Mouse (Mus musculus): Measurements from ENCODE around the gene Irgc1. TPM values are rescaled to one million over a fixed set of nuclear protein-coding genes. Genes with fewer than 3 reads are reported as not detected.

Gene Irgc1
- polyA plus RNA-seq, 1 experiment, result 19.9 TPM

DNA sequence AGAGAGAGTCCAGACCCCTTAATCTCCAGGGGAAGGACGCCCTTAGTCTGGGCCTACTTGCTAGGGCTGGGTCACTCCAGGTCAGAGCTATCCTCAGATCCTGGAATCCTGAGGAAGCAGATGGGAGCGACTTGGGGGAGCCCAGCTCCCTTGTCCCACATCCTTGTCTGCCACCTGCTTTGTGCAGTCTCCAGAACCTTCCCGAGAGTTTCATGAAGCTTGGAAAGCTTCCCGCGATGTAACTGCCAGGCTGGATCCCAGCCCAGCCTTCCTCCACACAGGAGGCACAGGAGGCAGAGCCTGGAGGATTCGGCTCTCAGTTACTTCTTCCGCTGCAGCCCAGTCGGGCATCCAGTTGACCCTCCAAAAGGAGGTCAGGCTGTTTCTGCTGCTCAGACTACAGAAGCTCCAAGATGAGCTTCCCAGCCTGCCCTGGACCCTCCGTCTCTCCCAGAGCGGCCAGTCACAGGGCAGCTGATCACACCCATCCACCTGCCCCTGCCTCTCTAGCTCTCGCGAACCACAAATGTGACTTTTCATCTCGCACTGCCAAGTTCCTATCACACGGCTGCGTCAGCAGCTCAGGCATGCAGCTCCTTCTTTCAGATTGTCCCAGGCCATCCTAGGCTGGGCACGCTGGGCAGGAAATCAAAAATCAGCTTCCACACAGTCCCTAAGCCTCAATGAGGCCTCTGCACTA lies 22.5 kb downstream of the Irgc1 start:
- H3K4me3 ChIP-seq (ENCODE audit: extremely low read depth, insufficient read depth, insufficient read length), result no peak overlapping the region
- peaks cover 7% of the 10 kb centered on the region; the same call in 1 of the 2 replicates for H3K36me3 ChIP-seq (ENCODE audit: control insufficient read depth, insufficient read depth, low read length)
- no peak for DNase-seq (ENCODE audit: low read depth in 1 of 2, low spot score in 2 of 2)
- H3K27ac ChIP-seq (ENCODE audit: insufficient read depth, low read length), result no peak overlapping the region
- WGBS, result 83% methylated on average over 16 of the region's 16 CpGs
- H3K27me3 ChIP-seq (ENCODE audit: control insufficient read depth, insufficient read depth, low read length), result no peaks in the 10 kb centered on the region
- H3K4me1 ChIP-seq (ENCODE audit: control insufficient read depth, insufficient read depth, insufficient read length), result peaks cover 5% of the 10 kb centered on the region
- TF ChIP-seq CTCF (IDR thresholded peaks at IDR 0.05; ENCODE audit: extremely low read depth, insufficient read depth, insufficient read length, insufficient replicate concordance) (no peak), POLR2A (IDR thresholded peaks at IDR 0.05; ENCODE audit: low read depth, low read length) (no peak)

DNA sequence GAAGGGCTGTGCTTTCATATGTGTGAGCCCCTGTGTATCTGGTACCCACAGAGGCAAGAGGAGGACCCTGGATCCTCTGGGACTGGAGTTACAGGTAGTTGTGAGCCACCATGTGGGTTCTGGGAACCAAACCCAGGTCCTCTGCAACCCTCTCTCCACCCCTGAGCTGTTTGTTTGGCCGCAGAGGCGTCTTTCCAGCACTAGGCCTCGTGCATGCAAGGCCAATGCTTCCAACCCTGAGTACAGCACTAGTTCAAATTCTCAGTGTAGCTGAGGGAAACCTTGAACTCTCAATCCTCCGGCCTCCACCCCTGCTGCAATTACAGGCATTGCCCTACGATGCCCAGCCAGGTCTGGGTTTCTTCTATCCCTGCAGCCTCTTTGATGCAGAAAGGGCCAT lies 23.4 kb downstream of the Irgc1 start:
- WGBS, result 90% methylated on average over 5 of the region's 5 CpGs
- no peak for DNase-seq (ENCODE audit: low read depth in 1 of 2, low spot score in 2 of 2)
- TF ChIP-seq CTCF (IDR thresholded peaks at IDR 0.05; ENCODE audit: extremely low read depth, insufficient read depth, insufficient read length, insufficient replicate concordance) (no peak), POLR2A (IDR thresholded peaks at IDR 0.05; ENCODE audit: low read depth, low read length) (no peak)
- no peaks in the 10 kb centered on the region for H3K27me3 ChIP-seq (ENCODE audit: control insufficient read depth, insufficient read depth, low read length)
- H3K36me3 ChIP-seq (ENCODE audit: control insufficient read depth, insufficient read depth, low read length), result peaks cover 7% of the 10 kb centered on the region; the same call in 1 of the 2 replicates
- H3K27ac ChIP-seq (ENCODE audit: insufficient read depth, low read length), result no peak overlapping the region
- no peak overlapping the region for H3K4me3 ChIP-seq (ENCODE audit: extremely low read depth, insufficient read depth, insufficient read length)
- peaks cover 5% of the 10 kb centered on the region for H3K4me1 ChIP-seq (ENCODE audit: control insufficient read depth, insufficient read depth, insufficient read length)

DNA sequence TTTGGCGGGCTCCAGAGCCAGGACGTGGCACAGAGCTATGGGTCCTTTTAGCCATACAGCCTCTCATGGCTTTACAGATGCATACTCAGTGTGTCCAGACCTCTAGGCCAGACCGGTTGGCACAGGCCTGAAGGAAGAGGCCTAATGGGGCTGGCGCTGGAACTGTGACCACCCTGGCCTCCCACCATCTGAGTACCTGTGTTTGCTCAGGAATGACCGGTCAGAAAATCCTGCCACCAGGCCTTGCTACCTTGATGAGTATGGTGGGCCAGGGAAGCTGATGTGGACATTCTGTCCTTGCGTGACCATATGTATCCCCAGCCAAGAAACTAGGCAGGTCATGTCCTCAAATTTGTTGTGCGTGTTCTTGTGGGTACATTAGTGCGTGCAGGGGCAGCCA lies 24.9 kb downstream of the Irgc1 start:
- no peak for DNase-seq (ENCODE audit: low read depth in 1 of 2, low spot score in 2 of 2)
- 95% methylated on average over 8 of the region's 8 CpGs for WGBS
- H3K36me3 ChIP-seq (ENCODE audit: control insufficient read depth, insufficient read depth, low read length), result peaks cover 9% of the 10 kb centered on the region
- H3K4me3 ChIP-seq (ENCODE audit: extremely low read depth, insufficient read depth, insufficient read length), result no peak overlapping the region
- TF ChIP-seq POLR2A (IDR thresholded peaks at IDR 0.05; ENCODE audit: low read depth, low read length), result no peak
- TF ChIP-seq CTCF (IDR thresholded peaks at IDR 0.05; ENCODE audit: extremely low read depth, insufficient read depth, insufficient read length, insufficient replicate concordance), result no peak
- no peaks in the 10 kb centered on the region for H3K27me3 ChIP-seq (ENCODE audit: control insufficient read depth, insufficient read depth, low read length)
- H3K4me1 ChIP-seq (ENCODE audit: control insufficient read depth, insufficient read depth, insufficient read length), result peaks cover 3% of the 10 kb centered on the region
- no peak overlapping the region for H3K27ac ChIP-seq (ENCODE audit: insufficient read depth, low read length)

DNA sequence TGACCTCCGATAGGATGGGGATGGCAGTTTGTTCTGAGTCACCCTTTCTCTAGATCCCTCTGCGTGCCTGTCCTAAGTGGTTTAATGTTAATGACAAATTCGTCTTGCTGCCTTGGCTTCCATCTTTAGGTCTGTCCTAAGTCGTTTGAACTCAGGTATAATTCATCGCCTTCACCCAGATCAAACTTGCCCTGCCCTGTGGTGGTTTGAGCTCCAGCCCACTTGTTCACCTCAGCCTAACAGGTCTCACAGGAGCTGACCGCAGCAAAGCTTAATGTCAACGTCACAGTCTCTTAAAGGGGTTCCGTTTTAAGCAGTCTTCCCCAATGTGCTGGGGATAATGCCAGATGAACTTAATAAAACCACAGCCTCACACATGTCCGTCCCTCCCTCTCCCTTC lies 26.2 kb downstream of the Irgc1 start:
- H3K27ac ChIP-seq (ENCODE audit: insufficient read depth, low read length), result no peak overlapping the region
- H3K36me3 ChIP-seq (ENCODE audit: control insufficient read depth, insufficient read depth, low read length), result peaks cover 17% of the 10 kb centered on the region
- H3K4me3 ChIP-seq (ENCODE audit: extremely low read depth, insufficient read depth, insufficient read length), result no peak overlapping the region
- 87% methylated on average over 9 of the region's 9 CpGs for WGBS
- H3K4me1 ChIP-seq (ENCODE audit: control insufficient read depth, insufficient read depth, insufficient read length), result peaks cover 2% of the 10 kb centered on the region; the same call in 1 of the 2 replicates
- no peak for DNase-seq (ENCODE audit: low read depth in 1 of 2, low spot score in 2 of 2)
- no peaks in the 10 kb centered on the region for H3K27me3 ChIP-seq (ENCODE audit: control insufficient read depth, insufficient read depth, low read length)
- TF ChIP-seq CTCF (IDR thresholded peaks at IDR 0.05; ENCODE audit: extremely low read depth, insufficient read depth, insufficient read length, insufficient replicate concordance) (no peak), POLR2A (IDR thresholded peaks at IDR 0.05; ENCODE audit: low read depth, low read length) (no peak)

DNA sequence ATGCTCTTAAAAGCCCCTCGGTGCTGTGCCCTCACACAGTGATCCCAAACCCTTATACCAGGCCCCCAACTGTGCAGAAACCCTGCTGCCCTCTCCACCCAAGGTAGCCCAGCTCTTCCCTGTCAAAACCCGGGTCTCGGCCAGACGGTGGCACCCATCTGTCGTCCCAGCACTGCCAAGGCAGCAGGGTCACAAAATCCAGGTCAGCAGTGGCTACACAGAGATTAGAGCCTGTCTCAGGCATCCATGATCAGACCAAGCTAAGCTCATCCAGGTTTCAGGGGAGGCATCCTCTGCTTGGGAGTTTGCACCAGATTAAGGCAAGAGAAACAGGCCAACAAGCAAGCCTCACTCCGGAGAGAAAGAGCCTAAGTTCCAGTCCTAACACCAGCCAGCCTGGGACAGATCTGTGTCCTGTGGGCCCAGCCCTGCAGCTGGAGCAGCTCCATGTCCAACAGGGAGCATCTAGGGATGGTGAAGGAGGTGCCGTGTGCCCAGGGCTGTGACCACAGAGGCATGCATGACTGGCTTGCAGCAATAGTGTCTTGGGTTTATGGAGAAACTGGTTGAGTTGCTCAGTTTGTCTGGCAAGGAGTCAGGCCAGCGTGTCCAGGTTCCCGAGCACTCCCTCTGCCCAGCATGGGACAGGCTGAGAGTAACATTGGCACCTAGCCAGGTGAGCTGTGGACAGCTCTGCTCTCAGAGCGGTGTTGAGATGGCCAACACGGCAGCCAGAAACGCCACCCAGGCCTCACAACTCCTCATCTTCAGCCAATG lies 28.0 kb downstream of the Irgc1 start:
- Histone ChIP-seq H3K4me1 (ENCODE audit: control insufficient read depth, insufficient read depth, insufficient read length) (no peaks in the 10 kb centered on the region), H3K27me3 (ENCODE audit: control insufficient read depth, insufficient read depth, low read length) (no peaks in the 10 kb centered on the region), H3K4me3 (ENCODE audit: extremely low read depth, insufficient read depth, insufficient read length) (no peak overlapping the region), H3K27ac (ENCODE audit: insufficient read depth, low read length) (no peak overlapping the region), H3K36me3 (ENCODE audit: control insufficient read depth, insufficient read depth, low read length) (peaks cover 22% of the 10 kb centered on the region)
- no peak for DNase-seq (ENCODE audit: low read depth in 1 of 2, low spot score in 2 of 2)
- no peak for TF ChIP-seq CTCF (IDR thresholded peaks at IDR 0.05; ENCODE audit: extremely low read depth, insufficient read depth, insufficient read length, insufficient replicate concordance)
- no peak for TF ChIP-seq POLR2A (IDR thresholded peaks at IDR 0.05; ENCODE audit: low read depth, low read length)
- WGBS, result 89% methylated on average over 12 of the region's 12 CpGs

DNA sequence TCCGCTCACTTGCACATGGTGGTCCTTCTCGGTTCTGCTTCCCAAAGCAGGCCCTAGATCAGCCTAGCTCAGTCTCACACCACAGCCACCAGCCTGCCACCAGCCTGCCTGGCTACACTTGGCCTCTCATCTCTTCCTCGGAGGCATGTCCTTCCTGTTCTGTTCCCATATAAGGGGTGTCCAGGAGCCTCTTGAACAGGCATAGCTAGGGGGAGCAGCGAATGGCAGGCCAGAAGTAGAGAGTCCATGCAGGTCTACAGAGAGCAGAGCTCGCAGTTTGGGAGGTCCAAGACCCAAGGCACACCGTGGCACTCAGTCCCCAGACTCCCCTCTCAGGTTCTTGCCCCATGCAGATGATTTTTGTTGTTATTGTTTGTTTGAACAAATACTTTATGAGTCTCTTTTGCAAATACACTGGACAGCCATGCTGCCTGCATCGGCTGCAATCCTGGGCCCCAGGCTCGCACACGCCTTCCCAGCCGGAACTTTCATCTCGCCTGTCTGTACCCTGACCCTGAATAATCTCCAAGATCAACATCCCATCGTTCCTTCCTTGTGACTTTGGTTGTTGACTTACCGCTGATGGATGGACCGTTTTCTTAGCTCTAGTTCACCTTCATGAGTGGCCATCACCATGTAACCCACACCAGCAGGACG lies 28.9 kb downstream of the Irgc1 start:
- Histone ChIP-seq H3K4me1 (ENCODE audit: control insufficient read depth, insufficient read depth, insufficient read length) (no peaks in the 10 kb centered on the region), H3K27me3 (ENCODE audit: control insufficient read depth, insufficient read depth, low read length) (no peaks in the 10 kb centered on the region), H3K4me3 (ENCODE audit: extremely low read depth, insufficient read depth, insufficient read length) (no peak overlapping the region), H3K27ac (ENCODE audit: insufficient read depth, low read length) (no peak overlapping the region), H3K36me3 (ENCODE audit: control insufficient read depth, insufficient read depth, low read length) (peaks cover 22% of the 10 kb centered on the region)
- no peak for DNase-seq (ENCODE audit: low read depth in 1 of 2, low spot score in 2 of 2)
- TF ChIP-seq CTCF (IDR thresholded peaks at IDR 0.05; ENCODE audit: extremely low read depth, insufficient read depth, insufficient read length, insufficient replicate concordance) (no peak), POLR2A (IDR thresholded peaks at IDR 0.05; ENCODE audit: low read depth, low read length) (no peak)
- WGBS, result 95% methylated on average over 15 of the region's 15 CpGs

Data from spleen, adult 2 months (tissue).